Mouse (Mus musculus): ENCODE data around the gene Muc16.

Gene Muc16

DNA sequence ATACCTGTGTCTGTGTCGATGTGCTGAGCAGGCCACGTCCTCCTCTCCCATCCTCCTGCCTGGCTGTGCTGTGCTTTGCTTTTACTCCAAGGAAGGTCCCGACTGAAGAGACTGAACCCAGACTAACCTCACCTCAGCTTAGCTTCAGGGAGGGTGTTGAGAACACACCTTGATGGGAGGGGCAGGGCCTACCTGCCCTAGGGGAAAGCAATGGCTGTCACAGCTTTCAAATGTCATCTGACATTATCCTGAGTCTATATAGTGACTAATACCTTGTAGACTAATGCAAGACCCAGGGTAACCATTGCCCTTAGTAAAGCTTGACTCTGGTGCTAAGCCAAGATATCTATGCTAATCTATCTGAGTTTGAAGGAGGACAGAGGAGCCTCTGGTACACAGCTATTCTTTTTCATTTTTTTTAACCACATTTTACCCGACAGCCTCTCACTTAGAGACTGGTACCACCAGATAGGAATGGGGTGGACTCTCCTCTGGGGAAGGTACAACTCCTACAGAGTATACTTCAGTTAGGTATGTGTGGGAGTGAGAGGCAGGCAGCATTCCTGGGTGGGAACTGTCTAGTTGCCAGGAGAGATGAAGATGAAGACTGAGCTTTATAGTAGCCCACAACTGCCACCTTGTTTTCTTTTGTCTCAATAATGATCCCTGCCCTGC, at the start of gene Muc16:
Muc16 (minus strand) TSS at position 51 of the 675 bp plus-strand sequence.
- no peak for DNase-seq (ENCODE audit: low read depth, low spot score)

DNA sequence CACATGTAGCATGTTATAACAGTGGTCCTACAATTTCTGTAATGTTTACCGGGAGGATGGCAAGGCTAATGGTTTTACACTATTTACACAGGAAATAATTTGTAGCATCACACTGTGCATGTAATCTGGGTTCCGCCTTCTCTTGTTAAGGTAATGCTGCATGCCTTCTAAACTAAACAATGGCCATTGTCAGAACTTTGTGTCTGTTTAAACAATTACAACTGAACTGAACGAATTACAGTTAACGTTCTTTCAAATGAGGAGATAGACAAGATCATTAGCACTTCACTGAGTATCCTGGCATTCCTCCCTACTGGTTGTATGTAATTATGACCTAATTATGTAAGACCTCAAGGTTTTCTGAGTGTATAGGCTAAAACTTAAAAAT, 48.4 kb upstream of the Muc16 start:
- peak; percentile 65 for DNase-seq (ENCODE audit: low read depth, low spot score)

DNA sequence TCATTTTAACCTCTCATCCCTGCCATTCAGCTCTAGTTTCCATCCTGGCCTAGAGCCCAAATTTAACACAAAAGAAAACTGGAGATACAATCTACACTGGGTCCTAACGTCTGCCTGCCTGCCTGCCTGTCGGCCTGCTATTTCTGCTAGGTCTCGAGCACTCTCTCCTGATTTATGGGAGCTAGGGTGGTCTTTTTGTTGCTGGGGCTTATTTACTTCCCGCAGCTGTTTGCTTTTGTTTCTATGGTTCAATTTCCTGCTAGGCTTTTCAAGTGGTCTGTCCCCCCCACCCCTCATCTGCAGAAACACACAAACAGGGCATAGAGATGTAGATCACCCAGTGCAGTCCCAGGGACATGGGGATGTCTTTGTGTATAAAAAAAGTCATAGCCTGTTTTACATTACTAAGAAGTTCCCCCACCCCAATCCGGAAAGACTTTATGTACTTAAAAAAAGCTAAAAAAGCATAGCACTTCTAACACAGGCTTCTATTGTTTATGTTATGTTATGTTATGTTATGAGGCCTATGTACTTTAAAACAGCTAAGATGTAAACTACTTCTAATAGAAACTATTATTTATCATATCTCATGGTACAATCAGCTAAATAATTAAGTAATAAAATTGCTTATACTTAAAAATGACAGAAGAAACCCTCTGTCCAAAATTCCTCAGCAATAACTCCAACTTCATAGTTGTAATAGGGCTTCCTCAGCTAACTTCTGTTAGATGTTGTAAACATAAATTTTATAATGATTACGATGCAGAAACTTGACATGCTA, 47.8 kb upstream of the Muc16 start:
- DNase-seq (ENCODE audit: low read depth, low spot score) = peak; percentile 68

DNA sequence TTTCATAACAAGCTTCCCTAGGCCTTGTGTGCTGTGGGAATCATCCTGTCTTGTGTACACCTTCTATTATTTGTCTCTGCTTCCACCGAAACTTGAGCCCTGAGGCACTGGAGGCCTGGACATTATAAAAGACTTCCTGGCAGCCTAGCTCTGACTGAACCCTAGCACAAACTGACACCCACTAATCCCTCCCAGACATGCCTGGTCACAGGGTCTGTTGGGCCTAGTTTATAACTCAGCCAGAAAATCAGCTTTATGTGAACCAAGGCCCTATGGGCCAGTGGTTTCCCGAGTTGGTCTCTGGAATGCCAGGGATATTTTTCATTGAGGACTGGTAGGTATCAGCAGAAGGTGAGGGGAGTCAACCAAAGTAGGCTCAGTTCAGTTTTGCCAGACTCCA, 46.7 kb upstream of the Muc16 start:
- DNase-seq (ENCODE audit: low read depth, low spot score) = no peak

DNA sequence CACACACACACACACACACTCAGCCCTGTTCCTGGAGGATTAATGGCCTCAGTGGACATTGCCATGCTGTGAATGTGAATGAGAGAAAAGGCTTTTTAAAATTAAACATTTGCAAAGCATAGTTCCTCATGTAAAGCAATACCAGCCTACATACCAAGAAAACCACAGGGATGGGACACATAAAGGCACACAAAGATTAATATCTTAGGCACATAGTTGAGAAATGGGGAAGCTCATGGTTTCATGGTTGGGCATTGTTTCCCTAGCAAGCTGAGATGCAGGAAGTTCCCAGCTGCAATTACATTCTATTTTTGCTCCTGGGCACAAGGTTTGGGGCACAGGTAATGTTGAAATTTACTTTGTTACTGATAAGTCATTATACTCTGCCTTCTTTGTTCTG, 31.3 kb upstream of the Muc16 start:
- DNase-seq (ENCODE audit: low read depth, low spot score) = no peak

DNA sequence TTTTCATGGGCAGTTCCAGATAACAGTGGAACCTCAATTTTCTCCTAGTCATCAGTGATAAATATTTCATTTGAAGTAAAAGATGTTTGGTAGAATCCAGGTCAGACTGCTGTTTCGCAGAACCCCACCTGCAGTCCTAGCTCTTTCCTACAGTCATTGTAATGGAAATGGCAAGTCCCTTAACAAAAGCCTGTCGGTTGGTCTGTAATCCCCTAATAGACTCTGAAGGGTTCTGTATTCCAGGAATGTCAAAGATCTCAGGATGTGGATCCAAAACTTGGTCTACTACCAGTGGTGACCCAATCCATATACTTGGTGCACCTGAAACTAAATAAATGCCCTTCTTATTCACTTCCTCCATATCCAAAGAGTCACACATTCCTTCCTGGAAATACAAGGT, 76.0 kb downstream of the Muc16 start:
- peak; percentile 57 for DNase-seq (ENCODE audit: low read depth, low spot score)

DNA sequence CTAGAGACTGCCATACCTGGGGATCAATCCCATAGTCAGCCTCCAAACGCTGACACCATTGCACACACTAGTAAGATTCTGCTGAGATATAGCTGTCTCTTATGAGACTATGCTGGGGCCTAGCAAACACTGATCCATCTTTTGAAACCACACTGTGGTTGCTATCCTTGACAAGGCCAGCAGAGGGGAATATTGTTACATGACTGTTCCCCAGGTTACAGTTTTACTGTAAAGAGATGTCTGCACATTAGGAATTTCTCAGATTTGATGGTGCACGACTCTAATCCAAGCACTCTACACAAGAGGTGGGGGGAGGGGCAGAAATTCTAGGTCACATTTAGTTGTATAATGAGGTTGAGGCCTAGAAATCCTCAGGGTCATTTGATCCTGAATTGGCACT, 166.2 kb downstream of the Muc16 start:
- peak; percentile 72 for DNase-seq (ENCODE audit: low read depth, low spot score)

DNA sequence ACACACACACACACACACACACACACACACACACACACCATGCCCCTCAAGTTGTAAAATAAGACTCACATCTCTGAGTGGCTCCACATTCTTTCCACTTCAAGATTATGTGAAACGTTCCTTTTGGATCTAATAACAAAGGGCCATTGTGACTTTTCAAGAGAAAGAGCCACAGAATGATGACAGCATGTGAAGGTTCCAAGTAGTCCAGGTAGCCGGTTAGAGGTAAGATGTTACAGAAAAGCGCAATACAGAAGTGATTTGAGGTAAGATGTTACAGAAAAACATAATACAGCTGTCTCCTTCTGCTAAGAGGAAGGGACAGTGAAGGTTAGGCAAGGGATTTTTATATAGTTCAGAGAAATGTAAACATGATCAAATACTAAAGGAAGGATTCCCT, 196.2 kb downstream of the Muc16 start, which contains the start of the genes Zfp558 and Mbd3l1:
Zfp558 (minus strand) TSS at position 101 of the 400 bp plus-strand sequence.
Mbd3l1 (plus strand) TSS at position 192 of the 400 bp plus-strand sequence.
- no peak for DNase-seq (ENCODE audit: low read depth, low spot score)

DNA sequence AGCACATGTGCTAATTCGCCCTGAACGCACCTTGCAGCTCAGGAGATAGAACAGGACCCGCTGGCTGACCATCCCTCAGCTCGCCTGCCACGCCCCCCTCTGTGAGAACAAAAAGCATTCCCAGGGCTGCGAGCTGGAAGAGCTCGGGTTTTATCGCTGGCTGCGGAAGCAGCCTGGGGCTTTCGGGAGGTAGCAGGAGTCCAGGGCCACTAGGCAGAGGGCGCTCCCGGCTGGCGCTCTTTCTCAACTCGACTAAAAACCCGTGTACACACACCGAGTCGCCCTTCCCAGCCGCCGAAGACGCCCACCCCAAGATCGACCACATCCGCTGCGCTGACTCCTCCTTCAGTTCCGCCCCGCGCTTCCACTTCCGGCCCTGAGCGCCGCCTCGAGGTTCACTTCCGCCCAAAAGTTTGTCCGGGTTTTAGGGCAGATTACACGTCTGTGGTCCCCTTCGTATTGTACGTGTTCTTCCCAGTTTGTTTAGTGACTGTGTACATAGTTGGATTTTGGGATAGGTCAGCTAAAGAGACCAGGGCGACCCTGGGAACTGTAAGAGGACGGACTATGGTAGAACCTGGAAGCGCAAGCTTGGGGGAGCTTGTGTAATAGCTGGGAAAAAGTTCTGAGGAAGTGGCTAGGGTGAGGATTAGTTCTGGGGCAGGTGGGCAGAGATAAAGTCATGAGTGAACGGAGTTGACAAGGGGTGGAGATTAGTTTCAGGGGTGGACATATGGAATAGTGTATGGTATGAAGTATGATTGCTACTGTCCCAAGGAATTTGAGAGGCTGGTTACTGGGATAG, 200.8 kb downstream of the Muc16 start:
- peak; percentile 92 for DNase-seq (ENCODE audit: low read depth, low spot score)

DNA sequence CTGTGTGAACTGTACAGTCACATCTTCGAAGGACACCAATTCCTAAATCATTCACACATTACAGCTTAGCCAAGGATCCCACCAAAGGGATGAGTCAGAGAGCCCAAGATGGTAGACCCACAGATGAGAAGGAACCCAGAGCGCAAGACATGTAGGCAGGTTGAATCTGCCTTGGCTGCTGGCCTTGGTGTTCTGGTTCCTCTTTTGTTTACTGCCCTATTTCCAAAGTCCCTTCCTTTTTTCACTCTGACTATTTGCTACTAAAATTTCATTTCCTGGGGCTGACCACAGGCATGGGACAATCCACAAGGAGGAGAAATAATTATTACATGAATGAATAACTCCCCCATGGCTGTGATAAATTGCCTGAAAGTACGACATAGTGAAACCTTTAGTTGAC, 206.3 kb downstream of the Muc16 start:
- no peak for DNase-seq (ENCODE audit: low read depth, low spot score)

DNA sequence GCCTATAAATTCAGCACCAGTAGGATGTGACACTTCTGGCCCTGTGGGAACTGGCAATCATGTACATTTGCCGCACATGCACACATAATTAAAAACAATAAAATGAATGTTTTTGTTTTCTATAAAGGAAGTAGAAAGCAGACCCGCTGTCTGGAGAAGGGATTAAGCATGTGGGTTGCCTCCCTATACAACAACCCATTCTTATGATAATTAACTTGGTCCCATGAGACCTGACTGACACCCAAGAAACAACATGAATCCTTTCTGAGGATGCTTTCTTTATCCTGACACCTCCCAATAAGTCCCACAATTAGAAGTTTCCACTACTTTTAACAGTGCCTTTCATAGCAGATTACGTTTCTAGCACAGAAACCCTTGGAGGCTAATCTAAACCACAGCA, 207.0 kb downstream of the Muc16 start:
- DNase-seq (ENCODE audit: low read depth, low spot score) = peak; percentile 21

DNA sequence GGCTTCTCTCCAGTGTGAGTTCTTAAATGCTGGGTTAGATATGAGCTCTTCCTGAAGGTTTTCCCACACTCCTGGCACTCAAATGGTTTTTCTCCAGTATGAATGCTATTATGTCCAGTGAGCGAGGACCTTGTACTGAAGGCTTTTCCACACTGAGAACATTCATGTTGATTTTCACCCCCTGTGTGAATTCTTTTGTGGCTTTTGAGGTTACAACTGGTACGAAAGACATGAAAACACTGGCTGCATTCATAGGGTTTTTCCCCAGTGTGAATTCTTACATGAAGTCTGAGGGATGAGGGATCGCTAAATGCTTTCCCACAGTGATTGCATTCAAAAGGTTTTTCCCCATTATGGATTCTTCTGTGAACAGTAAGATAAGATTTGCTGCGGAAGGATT, 217.8 kb downstream of the Muc16 start:
- DNase-seq (ENCODE audit: low read depth, low spot score) = no peak
